Mouse (Mus musculus): Measurements from ENCODE around the gene Ctbp1.

Ctbp1 gene

GRCm38 (mm10) chr5:33207136-33207535 is 67.7 kb downstream of the Ctbp1 start:
- no peak for DNase-seq (ENCODE audit: low spot score)

- DNase-seq (ENCODE audit: low spot score), result no peak
These were observed 68.5 kb downstream of the Ctbp1 start for GRCm38 (mm10) chr5:33206328-33206727.

- DNase-seq (ENCODE audit: low spot score), result no peak
These were observed 70.5 kb downstream of the Ctbp1 start for GRCm38 (mm10) chr5:33204284-33204683.

- DNase-seq (ENCODE audit: low spot score), result peak; percentile 66
These were observed 71.0 kb downstream of the Ctbp1 start for GRCm38 (mm10) chr5:33203691-33204242.

- no peak for DNase-seq (ENCODE audit: low spot score)
These were observed 71.6 kb downstream of the Ctbp1 start for GRCm38 (mm10) chr5:33203171-33203565.

GRCm38 (mm10) chr5:33202516-33203170 is 72.2 kb downstream of the Ctbp1 start:
- DNase-seq (ENCODE audit: low spot score), result no peak

- DNase-seq (ENCODE audit: low spot score), result no peak
These were observed 73.1 kb downstream of the Ctbp1 start for GRCm38 (mm10) chr5:33201697-33202096.

GRCm38 (mm10) chr5:33200071-33200470 is 74.7 kb downstream of the Ctbp1 start:
- no peak for DNase-seq (ENCODE audit: low spot score)

Data from T-cell, adult 2 months (primary cell).